Mouse (Mus musculus) liver, embryonic 15.5 days (tissue): Measurements from ENCODE around the gene Vamp2. TPM values are rescaled to one million over a fixed set of nuclear protein-coding genes. Genes with fewer than 3 reads are reported as not detected.

Source experiments
- ATAC-seq: fragments of 200-750 bp; cut with Nextera tagmentation; 2 replicates; pipeline ENCODE4 v1.8.0; 2017; ENCODE audit warnings: moderate number of reproducible peaks, mild to moderate bottlenecking, moderate library complexity; ENCODE audit not compliant: insufficient read depth
- H3K27ac ChIP-seq: fragments of 300-500 bp; sonication (generic); replicated peaks from 2 replicates; pipeline ENCODE4 v1.5.1; 2015; ENCODE audit warnings: mild to moderate bottlenecking, inconsistent platforms
- H3K27me3 ChIP-seq: fragments of 300-500 bp; sonication (generic); 2 replicates; pipeline ENCODE4 v1.6.1; 2015; ENCODE audit warnings: mild to moderate bottlenecking, inconsistent platforms
- H3K36me3 ChIP-seq: fragments of 300-500 bp; sonication (generic); replicated peaks from 2 replicates; pipeline ENCODE4 v1.6.1; 2015; ENCODE audit warnings: moderate library complexity, mild to moderate bottlenecking, inconsistent platforms
- H3K4me1 ChIP-seq: fragments of 300-500 bp; sonication (generic); replicated peaks from 2 replicates; pipeline ENCODE4 v1.6.1; 2015; ENCODE audit warnings: inconsistent platforms
- H3K4me2 ChIP-seq: fragments of 300-500 bp; sonication (generic); 2 replicates; pipeline ENCODE4 v1.6.1; 2015; ENCODE audit warnings: moderate library complexity, mild to moderate bottlenecking, inconsistent platforms
- H3K4me3 ChIP-seq: fragments of 300-500 bp; sonication (generic); replicated peaks from 2 replicates; pipeline ENCODE4 v1.5.1; 2015; ENCODE audit warnings: mild to moderate bottlenecking, inconsistent platforms
- H3K9ac ChIP-seq: fragments of 300-500 bp; sonication (generic); 2 replicates; pipeline ENCODE4 v1.6.1; 2015; ENCODE audit warnings: moderate library complexity, mild to moderate bottlenecking, inconsistent platforms
- H3K9me3 ChIP-seq: fragments of 300-500 bp; sonication (generic); replicated peaks from 2 replicates; pipeline ENCODE4 v1.6.1; 2016; ENCODE audit warnings: inconsistent platforms
- WGBS: fragments of 180-500 bp; shearing (Covaris S2); methylation state at CpG from one replicate; pipeline ENCODE4 v1.1.7; 2015; ENCODE audit warnings: mixed read lengths; ENCODE audit not compliant: insufficient replicate concordance; 5-methylcytosine and 5-hydroxymethylcytosine counted together
- polyA plus RNA-seq: library from polyadenylated mRNA; unstranded; fragments of >200 nt; fragmentation: Nextera tagmentation; extraction: Ambion mirVana; gene quantifications from 2 replicates; pipeline ENCODE4 v1.2.1, GENCODE M21; 2015

Gene Vamp2
- polyA plus RNA-seq, 1 experiment from 2014 or later = 14.9 TPM

DNA sequence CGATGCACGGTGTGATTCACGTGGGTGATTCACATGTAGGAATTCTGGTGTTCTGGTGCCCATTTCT, 37.4 kb downstream of the Vamp2 start, which contains the start of gene Aloxe3:
TSS of gene Aloxe3 (plus strand) at position 45 of the 67 bp plus-strand sequence.
- 5% methylated on average over 3 of the region's 3 CpGs for WGBS
- H3K4me3 ChIP-seq = peak within 1 kb of the TSS; percentile 62
- H3K9me3 ChIP-seq = no peaks in the 10 kb centered on the region
- peak within 1 kb of the TSS; percentile 66 for H3K27ac ChIP-seq
- peaks cover 63% of the 10 kb centered on the region for H3K27me3 ChIP-seq
- H3K4me2 ChIP-seq = peak within 1 kb of the TSS; percentile 93
- no peaks in the 10 kb centered on the region for H3K36me3 ChIP-seq
- ATAC-seq = no peak
- H3K9ac ChIP-seq = peak within 1 kb of the TSS; percentile 53
- peaks cover 53% of the 10 kb centered on the region for H3K4me1 ChIP-seq

DNA sequence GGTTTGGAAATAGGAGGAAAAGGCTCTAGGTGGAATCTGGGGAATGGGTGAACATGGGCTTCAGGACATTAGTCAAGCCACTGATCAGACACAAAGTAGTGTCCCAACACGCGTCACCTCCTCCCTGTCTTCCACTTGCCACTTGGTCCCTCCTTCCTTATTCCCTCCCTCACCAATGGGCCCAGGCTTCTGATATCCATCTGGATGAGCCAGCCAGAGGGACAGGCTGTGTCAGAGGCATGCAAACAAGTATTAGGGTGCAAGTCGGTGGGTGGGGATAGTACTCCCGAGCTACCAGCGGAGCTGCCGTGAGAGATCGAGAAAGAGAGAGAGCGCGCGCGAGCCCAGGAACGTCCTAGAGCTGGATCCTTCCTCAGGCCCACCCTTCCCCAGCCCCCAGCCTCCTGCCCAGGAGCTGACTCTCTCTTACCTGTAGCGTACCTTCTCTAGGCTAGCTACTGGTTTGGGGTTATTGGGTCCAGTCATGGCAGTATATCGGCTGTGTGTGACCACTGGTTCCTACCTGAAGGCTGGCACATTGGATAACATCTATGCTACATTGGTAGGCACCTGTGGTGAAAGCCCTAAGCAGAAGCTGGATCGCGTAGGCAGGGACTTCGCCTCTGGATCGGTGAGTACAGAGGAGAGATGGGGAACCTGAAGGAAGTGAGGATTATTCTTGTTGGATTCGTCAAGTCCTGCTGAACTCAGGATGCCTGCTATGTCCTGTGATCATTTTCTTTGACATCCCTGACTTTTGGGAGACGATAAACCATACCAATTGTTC, 37.8 kb downstream of the Vamp2 start:
- peaks cover 49% of the 10 kb centered on the region for H3K4me1 ChIP-seq
- peaks cover 62% of the 10 kb centered on the region for H3K27me3 ChIP-seq
- 14% methylated on average over 20 of the region's 20 CpGs for WGBS
- ATAC-seq = no peak
- H3K4me2 ChIP-seq = peak overlapping the region; percentile 93
- no peaks in the 10 kb centered on the region for H3K9me3 ChIP-seq
- no peak overlapping the region for H3K27ac ChIP-seq
- H3K4me3 ChIP-seq = peak overlapping the region; percentile 62
- H3K9ac ChIP-seq = peak overlapping the region; percentile 53
- no peaks in the 10 kb centered on the region for H3K36me3 ChIP-seq

DNA sequence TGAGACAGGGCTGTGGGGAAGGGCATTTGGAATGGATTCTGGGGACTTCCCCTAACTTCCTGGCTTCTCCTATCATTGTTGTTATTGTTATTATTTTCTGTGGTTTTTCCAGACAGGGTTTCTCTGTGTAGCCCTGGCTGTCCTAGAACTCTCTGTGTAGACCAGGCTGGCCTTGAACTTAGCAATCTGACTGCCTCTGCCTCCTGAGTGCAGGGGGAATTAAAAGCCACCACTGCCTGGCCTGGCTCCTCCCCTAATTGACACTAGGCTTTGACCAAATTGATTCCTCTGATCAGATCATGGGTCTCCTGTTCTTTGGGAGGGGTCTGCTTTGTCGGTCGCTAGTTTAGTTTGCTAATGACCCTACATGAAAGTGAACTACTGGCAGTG, 38.4 kb downstream of the Vamp2 start:
- Histone ChIP-seq H3K27me3 (peaks cover 58% of the 10 kb centered on the region), H3K4me3 (peak overlapping the region; percentile 62), H3K27ac (no peak overlapping the region), H3K36me3 (no peaks in the 10 kb centered on the region), H3K4me1 (peaks cover 43% of the 10 kb centered on the region), H3K4me2 (peak overlapping the region; percentile 93), H3K9ac (peak overlapping the region; percentile 53; the same call in 1 of the 2 replicates), H3K9me3 (no peaks in the 10 kb centered on the region)
- 44% methylated on average over 2 of the region's 2 CpGs for WGBS
- ATAC-seq = no peak

DNA sequence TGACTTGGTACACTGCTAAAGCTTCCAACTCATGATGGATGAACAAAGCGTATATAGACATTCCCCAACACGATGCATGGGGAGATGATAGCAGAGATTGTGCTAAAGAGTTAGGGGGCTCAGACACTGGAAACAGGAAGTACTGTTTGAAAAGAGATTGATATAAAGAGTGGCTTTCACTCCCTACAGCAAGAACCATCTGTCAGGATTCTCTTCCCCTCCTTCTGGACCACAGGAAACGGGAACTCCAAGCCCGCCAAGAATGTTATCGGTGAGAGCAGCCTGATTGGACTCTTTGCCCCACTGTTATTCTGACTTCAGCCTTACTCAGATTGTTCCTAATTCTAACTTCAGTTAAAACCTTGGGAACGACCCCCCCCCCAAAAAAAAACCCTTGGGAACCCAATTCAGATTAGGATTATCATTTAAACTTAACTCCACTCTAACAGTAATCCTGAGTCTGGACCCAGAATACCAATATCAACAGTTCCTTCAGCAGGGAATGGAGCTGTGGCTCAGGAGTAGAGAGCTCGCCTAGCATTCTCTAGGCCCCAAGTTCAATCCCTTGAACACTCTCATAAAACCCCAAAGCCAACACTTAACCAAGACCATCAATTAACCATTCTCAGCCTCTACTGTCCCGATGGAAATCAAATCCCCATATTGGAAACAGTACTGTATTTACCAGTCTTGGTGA, 40.3 kb downstream of the Vamp2 start:
- H3K4me3 ChIP-seq = no peak overlapping the region
- H3K27me3 ChIP-seq = peaks cover 54% of the 10 kb centered on the region
- whole genome bisulfite sequencing = 35% methylated on average over 8 of the region's 8 CpGs
- H3K9ac ChIP-seq = no peak overlapping the region
- no peak for ATAC-seq
- peaks cover 27% of the 10 kb centered on the region for H3K4me1 ChIP-seq
- no peak overlapping the region for H3K4me2 ChIP-seq
- no peaks in the 10 kb centered on the region for H3K36me3 ChIP-seq
- no peak overlapping the region for H3K27ac ChIP-seq
- no peaks in the 10 kb centered on the region for H3K9me3 ChIP-seq

DNA sequence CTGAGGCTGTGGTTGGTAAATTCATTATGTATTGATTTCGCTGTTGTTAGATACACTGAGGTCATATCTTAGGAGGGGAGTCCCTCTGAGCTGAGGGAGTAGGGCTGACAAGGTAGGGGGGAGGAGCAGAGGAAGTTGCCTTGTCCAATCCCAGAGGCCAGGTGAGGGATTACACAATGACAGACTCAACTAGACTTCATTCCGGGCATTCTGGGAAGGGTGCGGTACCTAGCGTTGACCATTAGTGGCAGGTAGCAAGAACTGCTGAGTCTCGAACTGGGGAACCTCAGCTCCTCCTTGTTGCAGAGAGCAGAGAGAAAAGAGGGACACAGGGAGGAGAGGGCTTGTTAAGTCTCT, 45.3 kb downstream of the Vamp2 start:
- Histone ChIP-seq H3K4me1 (peaks cover 14% of the 10 kb centered on the region), H3K27ac (no peak overlapping the region), H3K27me3 (peaks cover 37% of the 10 kb centered on the region), H3K4me2 (peak overlapping the region; percentile 70), H3K9me3 (no peaks in the 10 kb centered on the region), H3K4me3 (peak overlapping the region; percentile 46; the same call in 1 of the 2 replicates), H3K36me3 (no peaks in the 10 kb centered on the region), H3K9ac (no peak overlapping the region)
- WGBS = 43% methylated on average over 5 of the region's 5 CpGs
- no peak for ATAC-seq

DNA sequence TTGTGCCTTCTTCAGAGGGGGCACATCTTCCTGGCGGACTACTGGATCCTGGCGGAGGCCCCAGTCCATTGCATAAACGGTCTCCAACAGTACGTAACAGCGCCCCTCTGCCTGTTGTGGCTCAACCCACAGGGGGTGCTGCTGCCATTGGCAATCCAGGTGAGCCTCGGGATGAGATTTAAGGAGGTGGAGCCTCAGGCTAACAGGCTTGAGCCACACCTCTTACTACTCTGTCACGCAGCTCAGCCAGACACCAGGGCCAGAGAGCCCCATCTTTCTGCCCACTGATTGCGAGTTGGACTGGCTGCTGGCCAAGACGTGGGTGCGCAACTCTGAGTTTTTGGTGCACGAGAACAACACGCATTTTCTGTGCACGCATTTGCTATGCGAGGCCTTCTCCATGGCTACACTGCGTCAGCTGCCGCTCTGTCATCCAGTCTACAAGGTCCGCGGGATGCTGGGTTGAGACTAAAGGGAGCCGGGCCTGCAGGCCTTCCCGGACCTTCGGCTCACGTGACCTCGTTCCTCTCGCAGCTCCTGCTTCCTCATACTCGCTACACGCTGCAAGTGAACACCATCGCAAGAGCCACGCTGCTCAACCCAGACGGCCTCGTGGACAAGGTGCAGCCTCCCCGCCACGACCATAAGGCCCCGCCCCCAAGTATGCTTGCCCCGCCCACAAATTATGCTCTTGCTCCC, 45.8 kb downstream of the Vamp2 start:
- no peaks in the 10 kb centered on the region for H3K9me3 ChIP-seq
- H3K4me3 ChIP-seq = peak overlapping the region; percentile 46
- no peak overlapping the region for H3K9ac ChIP-seq
- no peaks in the 10 kb centered on the region for H3K36me3 ChIP-seq
- peaks cover 14% of the 10 kb centered on the region for H3K4me1 ChIP-seq
- peaks cover 32% of the 10 kb centered on the region for H3K27me3 ChIP-seq
- H3K27ac ChIP-seq = no peak overlapping the region
- peak overlapping the region; percentile 70 for H3K4me2 ChIP-seq
- peak; percentile 46 for ATAC-seq
- WGBS = 7% methylated on average over 34 of the region's 34 CpGs

DNA sequence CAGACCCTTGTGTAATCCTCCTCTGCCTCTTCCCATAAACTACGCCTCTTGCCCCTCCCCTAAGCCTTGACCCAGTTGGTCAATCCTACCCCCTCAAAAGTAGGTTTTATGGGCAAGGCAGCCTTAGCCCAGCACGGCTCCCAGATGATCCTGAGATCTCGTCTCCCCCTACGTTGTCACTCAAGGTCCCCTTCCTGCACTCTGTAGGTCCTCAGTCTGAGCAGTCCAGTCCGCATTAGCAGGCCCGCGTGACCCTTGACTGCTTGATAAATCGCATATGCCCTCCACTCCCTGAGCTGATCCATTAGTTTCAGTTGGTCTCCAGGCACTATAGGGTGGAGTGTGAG, 46.3 kb downstream of the Vamp2 start:
- H3K4me3 ChIP-seq = peak overlapping the region; percentile 46
- no peak overlapping the region for H3K27ac ChIP-seq
- peaks cover 14% of the 10 kb centered on the region for H3K4me1 ChIP-seq
- peak; percentile 32 for ATAC-seq
- H3K4me2 ChIP-seq = peak overlapping the region; percentile 70
- H3K9me3 ChIP-seq = no peaks in the 10 kb centered on the region
- no peak overlapping the region for H3K9ac ChIP-seq
- H3K27me3 ChIP-seq = peaks cover 26% of the 10 kb centered on the region
- H3K36me3 ChIP-seq = no peaks in the 10 kb centered on the region
- 34% methylated on average over 8 of the region's 8 CpGs for WGBS

DNA sequence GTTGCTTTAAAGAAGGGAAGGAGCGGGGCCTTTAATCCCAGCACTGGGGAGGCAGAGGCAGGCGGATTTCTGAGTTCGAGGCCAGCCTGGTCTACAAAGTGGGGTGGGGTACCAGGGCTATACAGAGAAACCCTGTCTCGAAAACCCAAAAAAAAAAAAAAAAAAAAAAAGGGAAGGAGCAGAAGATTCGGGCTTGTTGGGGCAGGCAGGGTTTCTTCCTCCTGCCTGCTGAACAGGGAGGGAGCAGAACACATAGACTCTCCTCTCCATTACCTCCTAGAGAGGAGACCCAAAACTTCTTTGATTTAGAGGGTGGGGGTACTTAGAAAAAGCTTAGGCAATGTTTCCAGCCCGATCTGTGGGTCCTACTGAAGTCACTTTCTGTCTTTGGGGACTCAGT, 47.1 kb downstream of the Vamp2 start:
- Histone ChIP-seq H3K27ac (no peak overlapping the region), H3K9ac (no peak overlapping the region), H3K36me3 (no peaks in the 10 kb centered on the region), H3K27me3 (peaks cover 21% of the 10 kb centered on the region), H3K9me3 (no peaks in the 10 kb centered on the region), H3K4me2 (no peak overlapping the region), H3K4me3 (no peak overlapping the region), H3K4me1 (peaks cover 12% of the 10 kb centered on the region)
- ATAC-seq = no peak
- WGBS = 54% methylated on average over 6 of the region's 6 CpGs

Other genes with a start within 250 kb of the Vamp2 start
- 37.6 and 41.7 TPM in 2 replicates for gene Ndel1, start 216.6 kb upstream of the Vamp2 start, polyA plus RNA-seq
- gene Rnf222, start 199.9 kb upstream of the Vamp2 start, polyA plus RNA-seq = 0.13 TPM in 2 replicates
- gene Rpl26, start 186.9 kb upstream of the Vamp2 start, polyA plus RNA-seq = 434 and 517 TPM in 2 replicates
- not detected in 2 replicates for gene Odf4, start 161.4 kb upstream of the Vamp2 start, polyA plus RNA-seq
- 1.4 and 1.8 TPM in 2 replicates for gene Arhgef15, start 131.0 kb upstream of the Vamp2 start, polyA plus RNA-seq
- gene Slc25a35, start 120.4 kb upstream of the Vamp2 start, polyA plus RNA-seq = 0.44 and 0.46 TPM in 2 replicates
- 21.7 and 22.4 TPM in 2 replicates for gene Rangrf, start 113.3 kb upstream of the Vamp2 start, polyA plus RNA-seq
- gene Pfas, start 80.0 kb upstream of the Vamp2 start, polyA plus RNA-seq = 17.0 and 18.5 TPM in 2 replicates
- gene Ctc1, start 72.6 kb upstream of the Vamp2 start, polyA plus RNA-seq = 20.5 and 20.9 TPM in 2 replicates
- 111 and 115 TPM in 2 replicates for gene Aurkb, start 42.8 kb upstream of the Vamp2 start, polyA plus RNA-seq
- 4.3 and 5.3 TPM in 2 replicates for gene Borcs6, start 28.8 kb upstream of the Vamp2 start, polyA plus RNA-seq
- 20.2 and 21.6 TPM in 2 replicates for gene Tmem107, start 17.7 kb upstream of the Vamp2 start, polyA plus RNA-seq
- gene Per1, start 6.7 kb downstream of the Vamp2 start, polyA plus RNA-seq = 6.4 and 7.6 TPM in 2 replicates
- 0.12 and 0.18 TPM in 2 replicates for gene Hes7, start 31.9 kb downstream of the Vamp2 start, polyA plus RNA-seq
- 0.07 TPM in 1 of 2 replicates, not detected in the other for gene 9130213A22Rik, start 34.1 kb downstream of the Vamp2 start, polyA plus RNA-seq
- 0.13 TPM in 1 of 2 replicates, not detected in the other for gene Aloxe3, start 37.4 kb downstream of the Vamp2 start, polyA plus RNA-seq
- not detected in 2 replicates for gene Alox12b, start 68.5 kb downstream of the Vamp2 start, polyA plus RNA-seq
- gene Alox8, start 109.4 kb downstream of the Vamp2 start, polyA plus RNA-seq = 0.05 and 0.06 TPM in 2 replicates
- not detected in 2 replicates for gene Gucy2e, start 148.5 kb downstream of the Vamp2 start, polyA plus RNA-seq
- 7.0 and 8.3 TPM in 2 replicates for gene Cntrob, start 235.3 kb downstream of the Vamp2 start, polyA plus RNA-seq
- 74.8 and 77.7 TPM in 2 replicates for gene Trappc1, start 235.5 kb downstream of the Vamp2 start, polyA plus RNA-seq
- gene Kcnab3, start 237.8 kb downstream of the Vamp2 start, polyA plus RNA-seq = 0.13 and 0.26 TPM in 2 replicates